Mouse (Mus musculus) embryo, embryonic 11 days (tissue): ENCODE results near the gene Bace1.
A peak's percentile ranks its signal among the peaks of the same experiment; 100 is the strongest.

Source experiments
- DNase-seq: peaks from one replicate; pipeline ENCODE4 v3.0.0-alpha.2; 2015

Gene Bace1

GRCm38 (mm10) chr9:45906355-45907077 is 68.1 kb downstream of the Bace1 start, which contains the start of the genes Pcsk7 and Rnf214:
Pcsk7 (plus strand) TSS chr9:45906497.
Rnf214 (minus strand) TSS chr9:45906911.
- DNase-seq: peak; percentile 94

GRCm38 (mm10) chr9:45907078-45907428 is 68.7 kb downstream of the Bace1 start:
- DNase-seq: no peak

GRCm38 (mm10) chr9:45910995-45911394 is 72.6 kb downstream of the Bace1 start:
- DNase-seq: no peak

- DNase-seq: peak; percentile 56
Measured at GRCm38 (mm10) chr9:45911673-45912072, 73.3 kb downstream of the Bace1 start.
